Mouse (Mus musculus): Measurements from ENCODE around the gene Ecm1.

Ecm1 gene

DNA sequence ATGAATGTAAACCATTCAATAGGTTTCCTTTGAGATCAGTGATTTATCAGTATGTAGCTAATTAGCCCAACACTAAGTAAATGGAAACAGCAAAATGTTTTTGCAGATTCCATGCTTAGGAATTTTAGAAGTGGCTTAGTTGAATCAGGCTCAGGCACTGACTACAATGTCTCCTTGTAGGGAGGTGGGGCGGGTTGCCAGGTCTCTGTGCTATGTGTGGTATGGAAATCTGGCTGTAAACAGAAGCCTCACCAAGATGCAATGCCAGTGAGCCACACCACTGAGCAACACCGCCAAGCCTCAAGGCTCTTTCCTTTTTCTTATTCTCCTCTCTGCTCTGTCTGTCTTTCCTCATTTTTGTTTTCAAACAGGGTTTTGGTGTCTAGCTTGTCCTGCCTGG, 10.5 kb downstream of the Ecm1 start:
- in situ Hi-C loops (cut with MboI, MseI) = no loop called here

DNA sequence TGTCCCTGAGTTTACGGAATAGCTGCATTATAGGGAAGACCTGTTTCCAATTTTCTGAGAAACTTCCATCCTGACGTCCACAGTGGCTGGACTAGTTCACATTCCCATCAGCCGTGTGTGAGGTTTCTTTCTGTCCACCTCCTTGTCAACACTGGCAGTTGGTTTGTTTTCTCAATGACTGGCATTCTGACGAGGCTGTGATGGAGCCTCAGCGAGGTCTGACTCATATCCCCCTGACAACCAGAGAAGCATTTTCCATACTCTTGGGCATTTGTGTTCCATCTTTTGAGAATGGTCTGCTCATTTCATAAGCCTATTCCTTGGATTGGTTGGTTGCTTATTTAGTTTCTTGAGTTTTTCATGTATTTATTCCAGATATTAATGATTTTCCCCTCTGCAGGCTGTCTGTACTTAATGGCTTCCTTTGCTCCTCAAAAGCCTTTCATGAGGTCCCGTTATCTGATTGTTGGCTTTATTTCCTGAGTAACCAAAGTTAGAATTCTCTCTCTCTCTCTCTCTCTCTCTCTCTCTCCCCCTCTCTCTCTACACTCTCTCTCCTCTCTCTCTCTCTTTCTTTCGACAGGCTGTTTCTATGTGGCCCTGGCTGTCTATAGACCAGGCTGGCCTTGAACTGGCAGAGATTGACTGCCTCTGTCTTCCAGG, 12.5 kb downstream of the Ecm1 start:
- in situ Hi-C loops (cut with MboI, MseI) = no loop called here

DNA sequence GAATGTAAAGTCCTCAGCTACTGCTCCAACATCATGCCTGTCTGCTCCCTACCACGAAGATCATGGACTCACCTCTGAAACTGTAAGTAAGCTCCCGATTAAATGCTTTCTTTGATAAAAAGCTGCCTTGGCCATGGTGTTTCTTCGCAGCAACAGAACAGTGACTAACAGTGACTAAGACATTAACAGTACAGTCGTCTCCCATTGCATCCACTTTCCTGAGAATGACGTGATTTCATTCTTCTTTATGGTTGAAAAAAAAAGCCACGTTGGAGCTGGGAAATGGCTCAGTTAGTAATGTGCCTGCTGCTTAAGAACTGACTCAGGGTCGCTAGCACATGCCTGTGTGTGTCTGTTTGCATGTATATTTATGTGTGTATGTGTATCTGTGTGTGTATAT, 13.5 kb downstream of the Ecm1 start:
- in situ Hi-C loops (cut with MboI, MseI) = no loop called here

DNA sequence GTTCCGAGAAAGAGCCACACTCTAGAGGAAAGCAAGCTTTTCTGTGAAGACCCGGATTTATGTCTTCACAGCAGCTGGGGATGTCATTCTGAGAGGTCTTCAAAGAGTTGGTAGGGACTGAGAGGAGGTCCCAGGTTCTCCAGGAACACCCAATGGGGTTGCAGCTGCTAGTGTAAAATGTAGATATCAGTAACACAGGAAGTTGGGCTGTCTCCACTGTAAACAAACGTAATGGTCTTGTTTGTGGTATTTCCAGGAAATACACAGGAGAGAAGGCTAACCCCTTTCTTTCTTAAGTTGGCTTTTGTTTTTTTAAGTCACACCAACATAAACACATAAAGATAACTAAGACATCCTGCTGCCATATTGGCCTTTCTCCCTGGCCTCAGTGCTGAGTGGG, 17.0 kb downstream of the Ecm1 start:
- in situ Hi-C loops (cut with MboI, MseI) = no loop called here

DNA sequence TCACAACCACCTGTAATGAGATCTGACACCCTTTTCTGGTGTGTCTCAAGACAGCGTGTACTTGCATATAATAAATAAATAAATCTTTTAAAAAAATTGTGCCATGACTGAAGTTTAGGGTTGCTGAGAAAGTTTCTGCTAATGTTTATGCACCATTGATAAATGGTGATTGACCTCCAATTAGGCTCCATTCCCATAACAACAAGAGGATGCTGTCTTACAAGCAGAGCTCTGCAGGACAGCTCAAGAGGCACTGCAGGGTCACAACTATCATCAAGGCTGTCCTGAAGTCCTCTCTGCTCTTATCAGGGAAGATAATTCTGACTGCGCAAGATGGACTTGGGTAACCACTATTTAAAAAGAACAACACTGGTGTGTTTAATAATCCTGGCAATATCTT, 21.2 kb downstream of the Ecm1 start:
- in situ Hi-C loops (cut with MboI, MseI) = no loop called here

DNA sequence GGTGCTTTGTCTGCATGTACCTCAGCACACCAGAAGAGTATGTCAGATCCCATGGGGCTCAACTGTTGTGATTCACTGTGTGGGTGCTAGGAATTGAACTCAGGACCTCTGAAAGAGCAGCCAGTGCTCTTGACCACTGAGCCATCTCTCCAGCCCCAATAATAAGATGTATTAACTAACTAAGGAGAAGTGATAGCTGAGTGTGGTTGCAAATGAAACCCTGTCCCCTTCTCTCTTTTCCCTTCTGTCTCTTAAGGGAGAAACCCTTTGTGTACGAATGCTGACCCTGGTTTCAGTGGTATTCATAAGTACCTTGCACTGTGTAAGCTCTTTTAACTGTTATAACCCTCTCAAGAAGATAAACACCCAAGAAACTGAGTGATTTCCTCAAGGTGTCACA, 23.3 kb downstream of the Ecm1 start:
- in situ Hi-C loops (cut with MboI, MseI) = no loop called here

DNA sequence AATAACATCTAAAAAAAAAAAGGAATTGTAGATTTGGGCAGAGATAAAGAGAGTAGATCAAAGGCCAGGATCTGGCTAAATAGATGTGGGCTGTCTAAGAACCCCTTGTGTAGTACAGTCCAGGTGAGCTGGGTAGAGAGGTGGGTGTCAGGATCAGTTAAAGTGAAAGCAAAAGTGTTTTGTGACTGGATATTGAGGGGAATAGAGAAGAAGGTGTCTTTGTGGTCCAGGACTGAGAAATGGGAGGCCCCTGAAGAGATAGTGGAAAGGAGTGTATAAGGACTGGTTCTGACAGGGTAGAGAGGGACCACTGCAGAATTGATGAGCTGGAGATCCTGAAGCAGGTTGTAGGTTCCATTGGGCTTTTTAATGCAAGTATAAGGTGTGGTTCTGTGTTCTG, 29.4 kb downstream of the Ecm1 start:
- in situ Hi-C loops (cut with MboI, MseI) = no loop called here

DNA sequence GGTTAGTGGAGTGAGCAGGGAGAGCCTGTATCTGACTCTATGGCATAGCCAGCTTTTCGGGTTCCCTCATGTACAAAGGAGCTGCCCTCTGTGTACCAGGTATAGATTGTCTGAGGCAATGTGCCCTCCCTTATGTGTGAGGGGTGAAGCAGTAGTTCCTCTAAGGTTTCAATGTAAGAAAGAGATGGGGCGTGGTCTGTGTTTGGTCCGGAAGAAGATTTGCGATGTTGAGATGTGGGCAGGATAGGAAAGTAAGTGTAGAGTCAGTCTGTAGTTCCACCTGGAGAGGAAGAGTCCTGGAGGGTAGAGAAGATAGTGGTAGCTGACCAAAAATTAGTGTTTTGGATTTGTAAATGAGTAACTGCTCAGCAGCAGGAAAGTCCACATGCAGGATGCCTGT, 30.3 kb downstream of the Ecm1 start:
- in situ Hi-C loops (cut with MboI, MseI) = no loop called here

DNA sequence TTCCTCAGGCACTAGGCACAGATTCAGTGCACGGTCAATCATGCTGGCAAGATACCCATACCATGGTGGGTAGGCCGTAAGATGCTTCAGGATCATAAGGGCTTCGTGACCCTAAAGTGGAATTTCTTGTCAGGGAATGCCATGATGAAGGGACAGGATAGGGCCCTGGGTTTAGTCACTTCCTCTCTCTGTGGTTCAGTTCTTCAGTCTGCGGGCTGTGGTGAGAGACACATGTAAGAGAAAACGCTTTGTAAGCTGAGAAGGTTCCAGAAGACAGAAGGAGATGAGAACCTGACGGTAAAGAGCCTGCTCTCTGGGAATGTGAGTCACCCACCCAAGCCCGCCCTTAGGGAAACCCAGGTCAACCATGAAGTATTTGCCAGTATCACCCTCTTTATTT, 31.9 kb downstream of the Ecm1 start:
- in situ Hi-C loops (cut with MboI, MseI) = no loop called here

DNA sequence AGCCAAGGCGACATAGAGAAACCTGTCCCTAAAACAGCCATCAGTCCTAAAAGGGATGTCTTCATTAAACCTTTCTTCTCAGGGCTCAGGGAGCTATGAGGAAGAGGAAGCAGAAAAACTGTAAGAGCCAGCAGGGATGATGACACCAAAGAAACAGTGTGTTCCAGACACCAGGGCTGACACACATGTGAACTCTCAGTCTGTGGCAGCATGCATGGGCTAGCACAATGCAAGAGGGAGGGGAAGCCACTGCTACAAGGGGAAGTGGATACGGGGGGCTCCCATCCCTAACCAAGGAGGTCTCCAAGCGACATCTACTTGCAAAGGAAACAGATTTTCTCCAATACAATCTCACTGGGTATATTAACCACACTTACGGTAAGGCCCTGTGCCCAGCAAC, 33.1 kb downstream of the Ecm1 start:
- in situ Hi-C loops (cut with MboI, MseI) = no loop called here

DNA sequence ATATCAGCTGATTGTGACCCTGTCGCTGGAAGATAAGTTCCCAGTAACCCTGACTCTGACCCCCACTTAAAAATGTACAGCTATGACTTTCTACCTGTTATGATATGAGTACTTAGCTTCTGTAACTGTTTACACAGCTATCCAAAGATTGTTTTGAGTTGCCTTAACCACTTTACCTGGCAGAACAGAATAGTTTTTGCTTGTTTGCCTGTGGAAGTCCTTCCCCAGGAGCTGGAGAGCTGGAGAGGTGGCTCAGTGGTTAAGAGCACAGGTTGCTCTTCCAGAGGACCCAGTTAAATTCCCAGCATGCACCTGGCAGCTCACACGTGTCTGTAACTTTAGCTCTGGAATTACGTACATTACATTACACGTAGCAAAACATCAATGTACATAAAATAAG, 34.8 kb downstream of the Ecm1 start:
- in situ Hi-C loops (cut with MboI, MseI) = no loop called here

DNA sequence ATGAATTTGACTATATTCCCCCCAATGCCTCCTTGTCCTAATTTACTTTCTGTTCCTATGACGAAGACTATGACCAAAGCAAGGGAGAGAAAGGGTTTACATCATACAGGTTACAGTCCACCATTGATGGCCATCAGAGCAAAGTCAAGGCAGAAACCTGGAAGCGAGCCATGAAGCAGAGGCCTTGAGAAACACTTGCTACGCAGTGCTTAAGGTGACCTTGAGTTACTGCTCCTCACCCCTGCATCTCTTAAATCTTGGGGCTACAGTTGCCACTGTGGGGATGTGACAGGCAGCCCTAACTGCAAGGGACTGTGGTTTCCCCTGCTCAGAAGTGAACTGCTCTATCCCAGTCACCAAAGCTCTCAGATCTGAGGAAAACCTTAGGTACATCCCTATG, 36.1 kb downstream of the Ecm1 start:
- in situ Hi-C loops (cut with MboI, MseI) = no loop called here

DNA sequence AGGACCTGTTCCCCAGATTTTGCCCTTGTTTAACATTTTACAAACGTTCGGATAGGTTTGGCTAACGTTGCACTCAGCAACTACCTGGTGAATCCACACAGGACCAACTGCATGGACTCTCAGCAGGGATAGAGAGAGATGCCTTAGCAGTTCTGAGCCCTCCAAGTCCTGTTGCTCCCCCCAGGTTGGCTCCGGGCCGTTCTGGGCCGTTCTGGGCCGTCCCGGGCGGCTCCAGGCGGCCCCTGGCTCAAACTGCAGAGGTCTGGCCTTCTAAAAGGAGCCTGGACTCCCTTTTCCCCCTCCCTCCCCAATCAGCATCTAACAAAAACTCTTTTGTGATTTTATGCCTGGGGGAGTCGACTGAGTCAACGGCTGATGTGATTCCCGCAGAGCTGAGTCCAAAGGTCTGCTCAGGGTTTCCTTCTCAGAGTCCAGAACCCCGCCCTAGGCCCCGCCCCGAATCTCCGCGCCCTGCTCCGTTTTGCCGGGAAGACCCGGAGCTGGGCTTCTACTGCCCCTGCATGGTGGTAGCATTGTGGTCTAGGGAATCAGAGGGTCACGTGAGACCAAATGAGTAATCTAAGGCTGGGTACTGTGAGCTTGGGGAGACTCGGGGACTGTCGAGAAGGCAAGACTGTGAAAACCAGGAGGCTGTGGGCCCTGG, 37.4 kb downstream of the Ecm1 start:
- in situ Hi-C loops (cut with MboI, MseI) = no loop called here

DNA sequence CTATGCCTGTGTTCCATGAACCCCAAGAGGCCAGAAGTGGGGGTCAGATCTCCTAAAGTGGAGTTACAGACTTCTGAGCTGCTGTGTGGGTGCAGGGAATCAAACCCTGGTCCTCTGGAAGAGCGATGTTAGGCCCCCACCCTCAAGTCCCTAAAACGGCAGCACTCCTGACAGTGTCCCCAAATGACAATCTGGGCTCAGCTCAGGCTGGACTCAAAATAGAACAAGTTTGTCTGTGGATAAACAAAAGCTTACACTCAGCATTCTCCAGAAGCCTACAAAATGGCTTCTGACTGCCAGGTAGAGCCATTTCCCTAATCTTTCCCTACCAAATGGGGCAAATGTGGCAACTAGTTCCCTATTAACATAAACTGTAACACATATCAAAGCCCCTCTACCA, 38.3 kb downstream of the Ecm1 start:
- in situ Hi-C loops (cut with MboI, MseI) = no loop called here

DNA sequence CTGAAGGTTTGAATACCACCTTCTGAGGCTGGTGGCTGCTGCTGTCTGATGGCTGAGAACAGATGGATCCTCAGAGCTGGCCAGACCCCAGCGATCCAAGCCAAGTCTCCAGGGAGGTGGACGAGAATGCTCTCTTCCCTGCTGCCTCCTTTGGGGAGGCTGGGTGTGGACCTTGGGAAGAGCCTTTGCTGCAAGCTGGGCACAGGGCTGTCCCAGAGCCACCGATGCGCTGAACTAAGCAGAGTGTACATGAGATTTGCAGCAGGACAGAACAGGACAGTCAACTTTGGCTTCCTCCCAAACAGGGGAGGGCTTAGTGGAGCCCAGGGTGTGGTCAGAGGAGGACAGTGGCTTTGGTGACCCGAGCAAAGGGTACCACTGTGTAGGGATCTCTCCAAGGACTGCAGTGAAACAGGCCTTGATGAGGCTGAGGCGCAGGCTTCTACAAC, 39.1 kb downstream of the Ecm1 start:
- in situ Hi-C loops (cut with MboI, MseI) = no loop called here

DNA sequence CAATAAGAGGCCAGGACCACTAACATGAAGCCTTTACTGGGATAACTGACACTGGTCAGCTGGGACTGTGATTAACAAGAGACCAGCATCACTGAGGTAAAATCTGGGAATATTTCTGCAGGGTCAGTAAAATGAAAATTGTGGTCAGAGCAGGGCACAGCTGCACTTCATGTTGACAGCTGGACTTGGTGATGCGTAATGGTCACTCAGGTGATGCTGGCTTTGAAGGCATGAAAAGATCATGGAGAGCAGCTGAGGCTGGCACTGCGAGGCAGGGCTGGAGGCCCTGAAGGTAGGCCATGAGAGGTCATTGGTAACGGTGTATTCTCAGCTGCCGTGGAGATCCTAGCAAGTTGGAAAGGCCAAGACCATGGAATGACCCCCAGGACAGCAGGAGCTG, 41.1 kb downstream of the Ecm1 start:
- in situ Hi-C loops (cut with MboI, MseI) = loop anchor here (5.0 kb wide), 1 partner anchor 39 kb away; the partner anchor contains the start of gene Ecm1

DNA sequence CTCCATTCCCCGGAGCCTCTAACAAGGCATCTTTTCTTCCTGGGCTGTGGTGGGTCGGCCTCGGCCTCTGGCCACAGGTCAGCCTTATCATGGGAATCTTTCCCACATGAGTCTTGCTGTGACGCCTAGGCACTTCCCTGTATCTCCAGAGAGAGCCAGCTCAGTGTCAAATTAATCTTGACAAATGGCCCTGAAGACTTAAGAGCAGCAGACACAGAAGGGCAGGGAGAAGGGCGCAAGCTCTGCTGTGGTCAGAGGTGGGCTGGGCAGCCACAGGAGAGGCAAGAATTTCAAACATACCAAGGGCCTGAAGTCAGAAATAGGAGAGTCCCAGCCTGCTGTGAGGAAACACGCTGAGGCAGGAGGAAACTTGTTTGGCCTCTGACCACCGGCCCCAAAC, 43.0 kb downstream of the Ecm1 start:
- in situ Hi-C loops (cut with MboI, MseI) = loop anchor here (5.0 kb wide), 1 partner anchor 41 kb away; the partner anchor contains the start of gene Ecm1

DNA sequence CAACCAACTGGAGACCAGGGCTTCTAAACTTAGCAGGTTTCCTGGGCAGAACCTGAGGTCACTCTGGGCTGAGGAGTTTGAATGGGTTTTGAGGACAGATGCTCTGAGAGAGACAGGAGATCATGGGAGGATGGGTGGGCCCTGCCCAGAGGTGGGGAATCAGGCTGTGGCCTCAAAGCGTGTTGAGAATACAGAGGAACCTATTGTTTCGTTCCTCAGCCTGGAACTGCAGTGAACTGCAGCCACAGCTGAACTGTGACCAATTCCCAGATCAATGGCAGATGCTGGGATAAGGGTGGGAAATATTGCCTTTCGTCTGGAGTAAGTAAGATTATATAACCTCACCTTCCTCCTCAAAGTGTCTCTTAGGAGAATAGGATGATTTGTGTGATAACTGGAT, 43.6 kb downstream of the Ecm1 start:
- in situ Hi-C loops (cut with MboI, MseI) = loop anchor here (5.0 kb wide), 1 partner anchor 42 kb away; the partner anchor contains the start of gene Ecm1

DNA sequence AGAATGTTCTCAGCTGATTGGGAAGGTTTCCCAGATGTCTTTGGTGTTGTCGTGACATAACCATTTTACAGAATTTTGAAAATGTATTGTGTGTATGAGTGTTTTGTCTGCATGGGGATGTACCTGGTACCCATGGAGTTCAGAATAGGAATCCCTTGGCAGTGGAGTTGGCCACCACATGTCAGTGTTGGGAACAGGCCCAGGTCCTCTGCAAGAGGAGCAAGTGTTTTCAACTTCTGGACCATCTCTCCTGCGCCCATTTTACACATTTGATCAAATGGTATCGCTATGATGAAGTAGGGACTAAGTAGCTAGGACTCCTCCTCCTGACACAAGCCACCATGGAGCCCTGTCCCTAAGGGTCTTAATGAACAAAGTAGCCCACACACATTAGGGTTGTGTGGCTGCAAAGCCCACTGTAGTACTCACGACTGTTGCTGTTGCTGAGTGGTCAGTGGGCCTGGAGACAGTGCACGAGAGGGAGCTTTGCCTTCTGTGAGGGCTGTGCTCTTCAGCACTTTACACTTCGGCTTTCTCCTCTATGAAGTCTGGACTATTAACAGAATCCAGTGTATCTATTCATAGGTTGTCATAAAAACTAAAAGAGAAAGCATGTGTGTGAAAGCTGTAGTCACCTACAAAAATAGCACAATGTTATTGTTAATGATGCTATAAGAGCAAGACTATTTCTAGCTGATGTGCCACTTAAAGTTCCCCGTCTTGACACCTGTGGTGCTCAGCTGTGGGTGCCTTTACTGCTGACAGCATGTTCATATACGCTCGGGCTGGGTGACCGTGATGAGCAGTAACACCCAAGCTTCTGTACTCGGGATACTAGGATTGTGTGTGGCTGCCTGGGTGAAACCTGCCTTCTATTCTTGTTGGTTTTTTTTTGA, 44.3 kb downstream of the Ecm1 start:
- in situ Hi-C loops (cut with MboI, MseI) = loop anchor here (5.0 kb wide), 2 partner anchors 42 to 92 kb away; partner anchors contain the start of gene Ecm1

DNA sequence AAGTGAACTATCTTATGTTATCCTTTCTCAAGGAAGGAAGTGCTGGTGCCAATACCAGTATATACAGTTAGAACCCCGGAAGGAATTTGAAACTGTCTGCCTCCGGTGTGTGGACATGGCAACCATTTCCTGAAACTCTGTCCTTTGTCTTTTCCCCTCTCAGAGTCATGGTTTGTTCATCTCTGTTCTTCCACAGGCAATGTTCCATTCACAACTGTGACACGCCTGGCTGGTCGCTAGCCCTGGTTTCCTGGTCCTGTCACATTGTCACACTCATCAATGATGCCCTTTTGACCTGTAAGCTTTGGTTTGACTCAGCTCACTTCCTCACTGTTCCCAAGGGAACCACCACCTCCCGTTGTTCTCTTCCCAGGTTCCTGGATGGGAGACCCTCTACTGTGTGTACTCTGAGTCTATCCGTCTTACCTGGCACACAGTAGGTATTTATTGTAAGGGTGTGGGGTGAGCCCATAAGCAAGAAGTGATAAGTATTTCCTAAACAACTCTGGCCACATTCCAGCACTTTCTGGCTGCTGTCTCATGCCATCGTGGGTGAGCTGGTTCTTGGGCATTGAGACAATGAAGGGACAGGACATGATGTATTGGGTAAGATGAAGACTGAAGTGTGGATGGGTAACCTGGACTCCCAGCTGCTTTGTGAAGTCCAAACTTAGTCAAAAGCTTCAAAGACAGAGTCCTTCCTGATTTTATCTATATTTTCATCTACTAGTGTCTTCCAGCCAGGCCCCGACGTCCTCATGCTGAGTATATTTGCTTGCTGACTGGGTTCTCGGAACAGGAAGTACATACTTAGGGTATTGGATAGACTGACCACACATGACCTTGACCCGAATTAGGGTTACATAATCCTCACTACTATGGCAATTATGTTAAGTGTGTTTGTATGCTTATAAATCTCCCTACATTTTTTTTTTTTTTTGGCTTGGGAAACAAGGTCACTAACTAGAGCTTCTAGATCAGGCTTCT, 45.3 kb downstream of the Ecm1 start:
- in situ Hi-C loops (cut with MboI, MseI) = loop anchor here (5.0 kb wide), 1 partner anchor 93 kb away; no protein-coding TSS in a partner anchor

DNA sequence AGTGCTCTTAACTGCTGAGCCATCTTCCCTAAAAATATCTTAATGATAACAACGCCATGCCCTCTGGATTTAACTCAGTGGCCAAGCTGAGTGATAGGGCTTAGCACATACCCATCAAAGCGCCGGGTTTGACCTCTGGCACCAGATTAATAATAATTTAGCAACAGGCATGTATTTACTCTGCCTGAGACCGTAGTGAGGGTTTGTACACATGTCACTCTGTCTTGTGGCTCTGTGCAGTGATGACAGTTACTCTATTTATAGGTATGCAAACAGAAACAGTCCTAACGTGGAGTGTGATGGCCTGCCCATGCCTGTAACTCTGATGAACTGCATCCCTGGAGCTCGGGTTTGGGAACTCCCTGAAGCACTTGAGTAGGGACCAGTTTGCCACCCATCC, 46.7 kb downstream of the Ecm1 start:
- in situ Hi-C loops (cut with MboI, MseI) = loop anchor here (5.0 kb wide), 1 partner anchor 95 kb away; no protein-coding TSS in a partner anchor
